Mouse (Mus musculus) layer of hippocampus, adult 18-20 months (tissue): ENCODE measurements around the gene Fcer2a. TPM values are rescaled to one million over a fixed set of nuclear protein-coding genes. Genes with fewer than 3 reads are reported as not detected.

Experiments
- total RNA-seq, 2 experiments: library from RNA; stranded (reverse); gene quantifications; 2 replicates each; pipeline ENCODE4 v1.2.3; 2021

The Fcer2a gene
- total RNA-seq, 2 experiments from 2014 or later: not detected

Other genes with a start within 250 kb of the Fcer2a start
- gene Pex11g, start 226.5 kb downstream of the Fcer2a start, total RNA-seq: 1 to 10 TPM in 1 of 2 experiments, under 1 TPM in 1; 0.97 to 1.7 TPM
- under 1 TPM in 1 of 2 experiments, not detected in 1; 0.20 TPM for gene Tex45, start 223.3 kb downstream of the Fcer2a start, total RNA-seq
- gene Zfp358, start 201.0 kb downstream of the Fcer2a start, total RNA-seq: 10 to 100 TPM; 30.9 to 31.2 TPM
- gene Mcoln1, start 193.7 kb downstream of the Fcer2a start, total RNA-seq: 10 to 100 TPM; 76.0 to 77.3 TPM
- 10 to 100 TPM; 71.8 to 76.2 TPM for gene Pnpla6, start 178.8 kb downstream of the Fcer2a start, total RNA-seq
- not detected for gene C330021F23Rik, start 126.2 kb downstream of the Fcer2a start, total RNA-seq
- 10 to 100 TPM; 31.1 to 36.9 TPM for gene Camsap3, start 106.9 kb downstream of the Fcer2a start, total RNA-seq
- 10 to 100 TPM; 39.6 to 41.2 TPM for gene Xab2, start 72.9 kb downstream of the Fcer2a start, total RNA-seq
- 10 to 100 TPM; 80.9 to 84.3 TPM for gene Pet100, start 72.6 kb downstream of the Fcer2a start, total RNA-seq
- gene Pcp2, start 68.6 kb downstream of the Fcer2a start, total RNA-seq: under 1 TPM in 1 of 2 experiments, not detected in 1; 0.92 TPM
- gene Stxbp2, start 63.2 kb downstream of the Fcer2a start, total RNA-seq: 10 to 100 TPM; 43.6 to 52.5 TPM
- under 1 TPM; 0.74 to 0.79 TPM for gene Retn, start 38.4 kb downstream of the Fcer2a start, total RNA-seq
- under 1 TPM in 1 of 2 experiments, not detected in 1; 0.23 TPM for gene Mcemp1, start 28.4 kb downstream of the Fcer2a start, total RNA-seq
- 10 to 100 TPM; 12.9 to 14.8 TPM for gene Fcor, start 21.8 kb downstream of the Fcer2a start, total RNA-seq
- gene Trappc5, start 17.9 kb downstream of the Fcer2a start, total RNA-seq: 10 to 100 TPM; 29.8 to 32.4 TPM
- not detected for gene Clec4g, start 26.5 kb upstream of the Fcer2a start, total RNA-seq
- gene Cd209a, start 54.8 kb upstream of the Fcer2a start, total RNA-seq: 1 to 10 TPM in 1 of 2 experiments, under 1 TPM in 1; 0.57 to 1.0 TPM
- not detected for gene Cd209e, start 160.1 kb upstream of the Fcer2a start, total RNA-seq
- gene Cd209d, start 184.4 kb upstream of the Fcer2a start, total RNA-seq: not detected
- 1 to 10 TPM in 1 of 2 experiments, under 1 TPM in 1; 0.58 to 1.4 TPM for gene Cd209b, start 232.7 kb upstream of the Fcer2a start, total RNA-seq